Mouse (Mus musculus) v-Abl transformed pro-B cells (cell line): ENCODE measurements around the gene Adamtsl5.

ENCODE experiments used
- in situ Hi-C, 2 experiments: fragments of 400-800 bp; cut with MboI; formaldehyde crosslinking; loops; one replicate each; pipeline ENCODE4 v1.15.1; 2025; ENCODE audit not compliant: unreplicated experiment in 2 of 2

Adamtsl5 gene

DNA sequence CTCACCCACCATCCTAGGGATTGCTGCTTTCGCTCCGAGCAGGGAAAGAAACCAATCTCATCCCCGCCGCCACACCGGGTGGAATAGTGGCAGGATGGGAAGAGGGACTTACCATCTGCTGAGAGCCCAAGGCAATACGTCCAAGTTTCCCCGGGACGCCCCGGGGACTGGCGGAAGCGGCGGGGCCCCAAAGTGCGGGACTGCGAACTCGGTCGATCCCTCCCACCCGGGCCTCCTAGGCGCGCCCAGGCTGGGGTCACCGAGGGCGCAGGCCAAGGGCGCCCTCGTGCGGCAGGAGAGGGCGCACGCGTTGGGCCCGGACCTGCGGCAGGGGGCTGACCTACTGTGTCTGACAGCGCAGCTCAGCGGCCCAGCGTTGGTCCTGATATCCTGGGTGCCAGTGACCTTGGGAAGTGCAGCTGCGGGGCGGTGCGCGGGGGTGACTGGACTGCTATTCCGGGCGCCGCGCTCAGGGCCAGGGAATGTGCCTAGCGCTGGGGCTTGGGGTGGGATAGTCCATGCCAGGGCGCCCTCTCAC, at the start of gene Adamtsl5:
Gene Adamtsl5, minus strand, starts transcription at position 169 of the 538 bp plus-strand sequence.
- in situ Hi-C loops, result loop anchor here (5.0 to 10.0 kb wide), 3 partner anchors 54 to 176 kb away; partner anchors contain the start of genes 1600002K03Rik (in 1 of the 2), Apc2 (in 1 of the 2), Efna2 (in 1 of the 2) and Rps15 (in 1 of the 2)

DNA sequence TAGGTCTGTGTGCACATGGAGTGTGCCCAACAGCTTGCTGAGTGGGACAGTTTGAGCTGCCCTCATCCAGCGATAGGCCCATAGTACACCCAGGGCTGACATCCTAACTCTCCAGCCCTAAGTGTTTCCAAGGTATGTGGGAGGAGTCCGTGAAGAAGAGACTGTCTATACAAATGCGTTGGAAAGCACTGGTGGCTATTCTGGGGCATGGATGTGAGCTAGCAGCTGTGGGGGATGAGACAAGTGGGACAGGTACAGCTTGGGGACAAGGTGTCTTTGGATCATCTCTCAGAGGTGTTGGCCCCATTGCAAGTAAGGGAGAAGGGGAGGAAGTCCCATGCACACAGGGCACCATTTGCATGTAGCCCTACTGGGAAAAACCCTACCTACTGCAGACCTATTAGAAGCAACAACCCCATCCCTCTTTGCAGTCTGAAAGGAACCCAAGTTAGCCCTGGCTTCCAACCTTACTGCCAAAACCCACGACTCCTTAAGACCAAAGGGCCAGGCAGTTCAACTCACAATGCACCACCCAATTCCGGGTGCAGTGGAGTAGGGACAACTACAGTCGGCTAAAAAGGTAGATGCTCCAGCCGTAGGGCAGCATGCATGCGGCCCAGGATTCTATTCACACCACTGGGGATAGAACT, 49.4 kb upstream of the Adamtsl5 start:
- in situ Hi-C loops, result loop anchor here in 1 of 2 experiments (5.0 kb wide), 1 partner anchor 35 kb away; the partner anchor contains the start of gene Tcf3

- in situ Hi-C loops, result loop anchor here in 1 of 2 experiments (5.0 kb wide), 1 partner anchor 35 kb away; the partner anchor contains the start of gene Tcf3
These were observed 48.8 kb upstream of the Adamtsl5 start for GRCm38 (mm10) chr10:80396822-80397523.

DNA sequence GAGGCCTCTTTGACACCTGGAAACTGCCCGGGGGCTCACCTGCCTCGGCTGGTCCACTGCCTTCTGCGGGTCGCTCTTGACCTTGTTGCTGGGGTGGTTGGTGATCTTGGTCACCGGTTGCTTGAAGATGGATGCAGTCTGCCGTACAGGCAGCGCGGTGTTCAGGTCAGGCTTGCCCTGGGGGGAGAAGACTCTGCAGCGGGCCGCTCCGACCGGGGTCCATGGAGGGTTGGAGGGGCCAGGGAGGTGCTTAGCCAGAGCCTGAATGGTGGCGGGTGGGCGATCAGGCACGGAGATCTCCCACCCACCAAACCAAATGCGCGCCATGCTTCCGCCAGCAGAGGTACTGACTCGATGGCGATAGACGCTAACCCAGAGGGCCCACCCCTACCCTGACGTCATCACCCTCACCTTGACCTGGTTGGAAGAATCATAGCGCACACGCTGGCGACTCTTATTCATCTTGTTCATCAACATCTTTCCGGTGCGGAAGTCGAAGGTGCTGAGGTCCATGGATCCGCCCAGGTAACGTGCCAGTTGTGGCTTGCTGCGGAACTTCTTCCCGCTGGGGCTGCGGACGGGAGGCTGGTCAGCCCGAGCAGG, 46.9 kb upstream of the Adamtsl5 start:
- in situ Hi-C loops, result loop anchor here in 1 of 2 experiments (5.0 kb wide), 1 partner anchor 37 kb away; the partner anchor contains the start of gene Tcf3

DNA sequence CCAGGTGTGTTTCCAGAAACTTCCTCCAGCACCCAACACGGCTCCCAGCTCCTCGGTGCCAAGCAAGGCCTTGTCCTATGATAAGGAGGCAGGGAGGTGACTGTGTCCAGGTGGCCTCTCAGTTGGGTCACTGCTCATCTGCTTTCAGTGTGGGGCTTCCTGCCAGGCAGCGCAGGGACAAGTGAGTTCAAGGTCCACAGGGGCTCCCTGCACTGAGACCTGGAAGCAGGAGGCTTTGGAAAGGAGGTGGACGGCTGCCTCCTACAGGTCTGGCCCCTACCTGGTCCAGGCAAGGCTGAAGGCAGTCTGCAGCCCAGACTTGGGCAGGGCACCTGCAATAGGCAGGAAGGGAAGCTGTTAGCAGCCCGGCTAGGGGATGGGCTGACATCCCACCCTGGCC, 44.5 kb upstream of the Adamtsl5 start:
- in situ Hi-C loops, result no loop called here

GRCm38 (mm10) chr10:80390697-80391096, 42.5 kb upstream of the Adamtsl5 start:
- in situ Hi-C loops, result no loop called here

- in situ Hi-C loops, result no loop called here
These were observed 41.0 kb upstream of the Adamtsl5 start for GRCm38 (mm10) chr10:80389185-80389708.

DNA sequence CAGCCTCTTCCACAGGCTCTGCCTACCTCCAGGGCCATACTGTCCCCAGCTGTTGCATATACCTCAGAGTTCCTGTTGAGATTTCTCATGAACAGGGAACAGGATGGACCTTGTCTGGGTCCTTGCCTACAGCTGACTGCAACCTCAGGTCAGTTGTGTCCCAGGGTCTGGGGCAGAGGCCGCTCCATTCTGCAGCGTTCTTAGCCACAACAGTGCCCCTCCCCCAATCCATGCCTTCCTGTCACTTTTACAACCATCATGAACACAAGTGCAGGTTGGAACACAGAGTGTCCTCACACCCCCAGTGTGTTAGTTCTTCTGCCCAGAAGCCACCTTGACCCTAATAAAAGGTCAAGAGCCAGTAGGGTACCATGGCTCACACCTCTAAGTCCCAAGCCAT, 40.5 kb upstream of the Adamtsl5 start:
- in situ Hi-C loops, result no loop called here

GRCm38 (mm10) chr10:80387522-80387959, 39.3 kb upstream of the Adamtsl5 start, which contains the start of gene Mex3d:
Gene Mex3d (minus strand): TSS chr10:80387659.
- in situ Hi-C loops, result no loop called here

- in situ Hi-C loops, result no loop called here
These were observed 38.7 kb upstream of the Adamtsl5 start for GRCm38 (mm10) chr10:80386735-80387471.

- in situ Hi-C loops, result no loop called here
These were observed 37.9 kb upstream of the Adamtsl5 start for GRCm38 (mm10) chr10:80385811-80386734.

DNA sequence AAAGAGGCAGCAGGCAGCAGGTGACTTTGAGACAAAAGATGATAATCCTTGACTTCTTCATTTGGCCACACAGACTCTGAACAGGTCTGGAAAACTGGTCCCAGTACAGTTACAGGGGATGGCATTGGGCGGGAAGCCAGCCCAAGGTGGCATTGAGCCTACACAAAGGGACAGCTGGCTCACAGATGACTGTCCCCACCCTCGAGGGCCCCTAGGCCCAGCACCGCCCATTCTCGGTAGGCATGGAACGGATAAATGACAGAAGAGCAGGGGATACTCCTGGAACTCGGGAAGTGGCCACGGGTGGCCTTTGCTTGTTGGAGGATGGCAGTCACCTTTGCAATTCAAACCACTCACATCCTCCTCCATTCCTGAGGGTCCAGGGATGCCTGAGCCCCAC, 37.1 kb upstream of the Adamtsl5 start:
- in situ Hi-C loops, result no loop called here

DNA sequence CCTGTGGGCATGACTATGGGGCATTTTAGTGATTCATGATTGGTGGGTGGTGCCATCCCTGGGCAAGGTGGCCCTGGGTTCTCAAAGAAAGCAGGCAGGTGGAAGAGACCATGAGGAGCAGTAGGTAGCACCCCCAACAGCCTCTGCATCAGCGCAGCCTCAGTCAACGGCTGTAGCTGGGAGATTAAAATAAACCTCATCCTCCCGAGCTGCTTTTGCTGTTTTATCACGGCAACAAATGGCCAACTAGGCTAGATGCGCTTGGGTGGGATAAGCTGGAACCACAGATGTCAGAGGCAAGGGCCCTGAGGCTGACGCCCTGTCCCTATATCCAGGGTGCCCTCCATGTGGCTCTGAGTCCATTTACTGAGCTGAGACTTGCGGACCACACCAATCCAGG, 36.5 kb upstream of the Adamtsl5 start:
- in situ Hi-C loops, result no loop called here

- in situ Hi-C loops, result no loop called here
These were observed 36.0 kb upstream of the Adamtsl5 start for GRCm38 (mm10) chr10:80384115-80384639.

GRCm38 (mm10) chr10:80383431-80383830, 35.2 kb upstream of the Adamtsl5 start:
- in situ Hi-C loops, result no loop called here

DNA sequence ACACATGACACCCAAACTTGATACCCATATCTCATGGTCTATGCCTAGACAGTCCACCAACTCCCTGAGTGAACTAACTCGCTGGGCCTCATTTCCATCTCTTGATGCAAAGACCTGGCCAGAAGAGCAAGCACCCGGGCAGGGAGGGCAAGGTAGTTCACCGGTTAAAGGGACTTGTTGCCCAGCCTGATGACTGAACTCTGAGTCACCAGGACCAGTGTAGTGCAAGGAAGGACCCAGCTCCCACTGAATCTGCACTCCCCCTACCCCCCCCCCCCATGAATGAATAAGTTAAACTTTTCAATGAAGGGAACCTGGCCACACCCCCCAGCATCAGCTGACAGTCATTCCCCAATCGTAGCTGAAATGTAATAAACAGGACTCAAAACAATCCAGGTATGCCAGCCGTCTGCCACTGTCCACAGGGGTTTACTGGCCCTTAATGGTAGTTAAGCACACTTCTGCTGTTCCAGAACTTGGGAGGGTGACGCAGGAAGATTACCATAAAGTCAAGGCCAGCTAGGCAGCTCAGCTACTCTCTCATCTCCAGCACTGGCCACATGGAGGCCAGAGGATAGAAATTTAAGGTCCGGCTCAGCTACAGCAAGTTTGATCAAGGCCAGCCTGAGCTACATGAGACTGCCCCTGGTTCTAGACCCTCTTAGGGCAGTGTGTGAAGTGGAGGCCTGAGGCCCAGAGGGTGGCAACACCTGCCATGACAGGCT, 34.6 kb upstream of the Adamtsl5 start:
- in situ Hi-C loops, result no loop called here

GRCm38 (mm10) chr10:80377716-80378115, 29.5 kb upstream of the Adamtsl5 start:
- in situ Hi-C loops, result loop anchor here (5.0 to 10.0 kb wide), 3 partner anchors 70 to 203 kb away; partner anchors contain the start of genes 1600002K03Rik (in 1 of the 2) and Efna2 (in 1 of the 2)

GRCm38 (mm10) chr10:80376160-80376559, 27.9 kb upstream of the Adamtsl5 start:
- in situ Hi-C loops, result loop anchor here (5.0 to 10.0 kb wide), 3 partner anchors 71 to 201 kb away; partner anchors contain the start of genes 1600002K03Rik (in 1 of the 2) and Efna2 (in 1 of the 2)
